Mouse (Mus musculus): ENCODE results near the gene Becn1. TPM values are rescaled to one million over a fixed set of nuclear protein-coding genes. Genes with fewer than 3 reads are reported as not detected.
A peak's percentile ranks its signal among the peaks of the same experiment; 100 is the strongest.
"Not testable (repeated sequence)": the region's sequence is repeated elsewhere in the genome, so short reads cannot be mapped to it uniquely, and the experiment has no call there.

Gene Becn1
- total RNA-seq (2021), result 10 to 100 TPM; 88.6 to 98.7 TPM

GRCm38 (mm10) chr11:101302004-101302798, at the start of gene Becn1:
Becn1 (minus strand) TSS chr11:101302286.
- DNase-seq, result peak; percentile 95 to 99
- intact Hi-C loops (cut with DNase I), result loop anchor here (1.0 to 5.0 kb wide), 3 partner anchors 49 to 205 kb away; partner anchors contain the start of genes Psmc3ip and Vps25

GRCm38 (mm10) chr11:101351721-101352111, 49.6 kb upstream of the Becn1 start:
- no peak for DNase-seq
- intact Hi-C loops (cut with DNase I), result no loop called here

DNA sequence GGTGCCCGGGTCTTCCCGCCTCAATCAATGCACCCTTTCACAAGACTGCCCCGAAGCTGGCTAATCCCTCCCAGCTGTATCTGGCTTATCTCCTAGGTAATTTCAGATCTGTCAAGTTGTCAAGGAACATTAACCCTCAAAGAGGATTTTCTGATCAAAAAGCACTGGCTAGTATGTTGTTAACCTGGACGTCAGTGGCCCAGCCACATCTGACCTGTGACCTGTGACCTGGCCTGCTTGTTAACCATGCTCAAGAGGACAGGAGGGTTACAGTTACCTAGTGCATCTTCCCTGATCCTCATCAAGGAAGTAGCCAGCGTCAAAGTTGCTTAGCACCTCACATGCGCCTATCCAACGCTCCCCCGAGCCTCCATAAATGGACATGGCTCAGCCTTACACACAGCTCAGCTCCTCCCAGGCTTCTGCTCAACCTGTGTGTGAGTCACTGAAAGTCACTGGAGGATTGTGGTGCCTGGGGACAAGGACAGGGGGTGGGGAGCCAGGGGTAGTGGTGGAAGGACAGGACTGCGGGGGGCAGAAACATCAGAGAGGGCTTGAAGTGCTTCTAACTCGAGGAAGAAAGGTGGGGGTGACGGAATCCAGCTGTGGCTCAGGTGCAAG, 49.1 kb upstream of the Becn1 start:
- no peak for DNase-seq
- intact Hi-C loops (cut with DNase I), result no loop called here

- intact Hi-C loops (cut with DNase I), result no loop called here
- no peak for DNase-seq
Observed at GRCm38 (mm10) chr11:101349216-101349615, 47.1 kb upstream of the Becn1 start.

GRCm38 (mm10) chr11:101348774-101349173, 46.7 kb upstream of the Becn1 start:
- DNase-seq, result no peak

GRCm38 (mm10) chr11:101347083-101347775, 45.1 kb upstream of the Becn1 start:
- no peak for DNase-seq
- intact Hi-C loops (cut with DNase I), result no loop called here

More at GRCm38 (mm10) chr11:101348774-101349173, 46.7 kb upstream of the Becn1 start:
- intact Hi-C loops (cut with DNase I), result no loop called here

DNA sequence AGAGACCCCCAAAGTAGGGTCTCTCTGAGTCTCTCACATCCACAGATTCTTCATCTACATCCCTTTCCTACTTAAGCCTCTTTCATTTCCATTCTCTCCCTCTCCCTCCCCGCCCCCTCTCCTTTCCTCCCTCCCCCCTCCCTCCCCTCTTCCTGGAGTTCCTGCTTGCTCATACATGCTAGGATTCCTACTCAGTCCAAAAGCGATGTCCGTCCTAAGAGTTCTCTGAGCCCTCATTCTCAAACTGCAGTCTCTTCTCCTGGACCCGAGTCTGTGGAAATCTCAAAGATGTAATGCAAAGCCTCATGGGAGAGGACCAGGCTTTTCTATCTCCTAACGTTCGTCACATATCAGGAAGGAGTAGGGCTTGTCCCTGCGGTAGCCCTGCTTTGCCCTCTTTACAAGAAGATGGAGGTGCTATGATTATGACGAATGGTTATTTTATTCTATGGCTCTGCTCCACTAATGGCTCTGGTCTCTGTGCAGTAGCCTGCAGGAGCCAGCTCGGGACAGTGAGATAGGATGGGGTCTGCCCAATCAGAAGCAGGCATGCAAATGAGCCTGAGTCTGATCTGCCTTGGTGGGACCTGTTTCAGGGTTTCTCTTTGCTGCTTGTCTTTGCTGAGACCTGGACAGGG, 36.2 kb upstream of the Becn1 start:
- no peak for DNase-seq
- intact Hi-C loops (cut with DNase I), result no loop called here

DNA sequence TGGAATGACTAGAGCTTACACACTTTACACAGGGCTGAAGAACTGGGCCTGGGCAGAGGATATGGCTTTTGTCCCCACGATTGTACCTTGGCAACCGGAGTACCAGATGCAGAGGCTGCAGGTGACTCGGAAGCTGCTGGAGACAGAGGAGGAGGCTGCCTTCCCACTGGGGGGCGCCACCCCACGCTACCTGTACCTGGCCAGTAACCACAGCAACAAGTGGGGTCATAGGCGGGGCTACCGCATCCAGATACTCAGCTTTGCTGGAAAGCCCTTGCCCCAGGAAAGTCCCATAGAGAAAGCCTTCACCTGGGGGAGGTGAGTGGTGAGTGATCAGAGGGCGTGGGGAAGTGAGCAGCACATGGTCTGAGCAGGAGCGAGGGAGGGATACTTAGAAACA, 33.6 kb upstream of the Becn1 start:
- no peak for DNase-seq
- intact Hi-C loops (cut with DNase I), result no loop called here

GRCm38 (mm10) chr11:101334516-101334915, 32.4 kb upstream of the Becn1 start:
- intact Hi-C loops (cut with DNase I), result no loop called here
- DNase-seq, result no peak

DNA sequence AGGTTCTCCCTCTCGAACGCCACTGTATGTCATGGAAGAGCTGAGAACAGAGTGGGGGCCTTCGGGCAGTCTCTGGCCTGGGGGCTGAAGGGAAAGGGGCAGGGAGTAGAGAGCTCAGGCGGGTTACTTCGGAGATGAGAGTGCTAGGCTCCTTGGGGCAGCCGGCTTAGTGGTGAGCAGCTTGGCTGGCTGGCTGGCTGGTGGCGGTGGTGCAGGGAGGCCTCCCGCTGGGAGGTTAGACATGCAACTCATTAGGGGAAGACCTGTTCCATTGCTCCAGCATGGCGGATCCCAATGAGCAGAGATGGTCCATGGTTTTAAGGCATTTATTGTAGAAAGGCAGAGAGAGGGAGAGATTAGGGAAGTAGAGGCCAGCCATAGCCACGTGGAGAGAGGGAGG, 31.9 kb upstream of the Becn1 start:
- intact Hi-C loops (cut with DNase I), result no loop called here
- DNase-seq, result no peak

GRCm38 (mm10) chr11:101332537-101332936, 30.5 kb upstream of the Becn1 start:
- intact Hi-C loops (cut with DNase I), result no loop called here
- DNase-seq, result no peak

- DNase-seq; intact Hi-C loops (cut with DNase I): not testable (repeated sequence)
Observed at GRCm38 (mm10) chr11:101330961-101331360, 28.9 kb upstream of the Becn1 start.

DNA sequence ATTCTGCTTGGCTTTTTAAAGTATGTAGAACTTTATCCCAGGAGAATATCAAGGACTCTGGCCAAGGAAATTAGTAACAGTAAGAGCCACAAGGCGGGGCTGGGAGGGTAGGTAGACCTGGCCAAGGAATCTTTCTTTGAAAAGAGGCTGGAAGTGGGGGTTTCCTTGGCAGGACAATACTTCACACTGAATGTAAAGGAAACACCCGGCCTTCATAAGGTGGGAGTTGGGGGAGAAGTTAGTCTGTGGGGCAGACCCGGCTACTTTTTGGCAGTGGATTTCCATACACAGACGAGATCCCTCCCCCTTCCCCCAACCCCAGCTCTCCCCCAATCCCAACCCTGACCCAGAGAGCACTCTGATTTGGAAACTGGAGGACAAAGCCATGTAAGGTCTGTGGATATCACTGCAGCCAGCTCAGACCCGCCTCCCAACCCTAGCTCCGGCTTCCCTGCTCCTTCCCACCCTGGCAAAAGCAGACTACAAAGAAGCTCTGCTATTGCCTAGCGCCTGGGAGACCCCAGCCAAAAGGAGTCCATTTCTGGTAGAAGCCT, 28.4 kb upstream of the Becn1 start, which contains the start of gene Aoc3:
Aoc3 (plus strand) TSS at position 235 of the 554 bp plus-strand sequence.
- intact Hi-C loops (cut with DNase I), result no loop called here
- peak; percentile 38 to 53 for DNase-seq

DNA sequence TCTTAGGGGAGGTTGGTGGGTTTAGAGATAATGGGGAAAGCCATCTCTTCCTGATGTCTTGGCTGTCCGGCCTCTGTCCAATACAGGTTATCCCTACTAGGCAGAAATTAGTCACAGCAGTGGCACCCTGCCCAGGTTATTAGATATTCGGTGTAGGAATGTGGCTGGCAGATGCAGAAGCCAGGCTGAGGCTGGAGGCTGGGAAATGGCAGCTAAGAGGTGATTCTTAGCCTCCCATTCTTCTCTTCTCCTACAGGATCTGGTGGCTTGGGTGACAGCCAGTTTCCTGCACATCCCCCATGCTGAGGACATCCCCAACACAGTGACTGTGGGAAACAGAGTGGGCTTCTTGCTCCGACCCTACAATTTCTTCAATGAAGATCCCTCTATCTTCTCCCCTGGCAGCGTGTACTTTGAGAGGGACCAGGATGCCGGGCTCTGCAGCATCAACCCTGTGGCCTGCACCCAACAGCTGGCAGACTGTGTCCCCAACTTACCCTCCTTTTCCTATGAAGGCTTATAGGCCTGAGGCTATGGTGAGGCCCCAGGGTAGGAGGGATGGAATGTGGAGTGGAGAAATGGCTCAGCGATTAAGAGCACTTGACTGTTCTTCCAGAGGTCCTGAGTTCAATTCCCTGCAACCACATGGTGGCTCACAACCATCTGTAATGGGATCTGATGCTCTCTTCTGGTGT, 27.0 kb upstream of the Becn1 start:
- peak; percentile 55 to 60 for DNase-seq
- intact Hi-C loops (cut with DNase I), result loop anchor here (2.0 kb wide), 1 partner anchor 32 kb away; no protein-coding TSS in a partner anchor

DNA sequence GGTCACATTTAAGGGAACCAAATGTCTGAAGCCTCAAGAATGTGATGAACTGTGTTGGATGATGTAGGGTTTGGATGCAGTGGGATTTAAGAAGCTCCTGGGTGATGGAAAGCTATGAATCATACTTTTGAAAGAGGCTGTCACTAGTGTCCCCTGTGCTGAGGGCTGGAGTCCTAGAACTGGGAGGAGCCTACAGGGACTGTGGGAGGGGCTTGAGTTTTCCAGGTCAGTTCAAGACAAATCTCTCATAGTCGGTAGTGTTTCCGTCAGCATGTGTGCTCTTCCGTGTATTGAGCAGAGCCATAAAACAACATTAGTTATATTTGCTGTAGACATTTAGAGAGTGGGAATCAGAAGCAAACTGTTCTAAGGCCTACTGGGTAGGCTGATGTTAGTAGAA, 25.2 kb upstream of the Becn1 start:
- DNase-seq, result no peak
- intact Hi-C loops (cut with DNase I), result no loop called here

DNA sequence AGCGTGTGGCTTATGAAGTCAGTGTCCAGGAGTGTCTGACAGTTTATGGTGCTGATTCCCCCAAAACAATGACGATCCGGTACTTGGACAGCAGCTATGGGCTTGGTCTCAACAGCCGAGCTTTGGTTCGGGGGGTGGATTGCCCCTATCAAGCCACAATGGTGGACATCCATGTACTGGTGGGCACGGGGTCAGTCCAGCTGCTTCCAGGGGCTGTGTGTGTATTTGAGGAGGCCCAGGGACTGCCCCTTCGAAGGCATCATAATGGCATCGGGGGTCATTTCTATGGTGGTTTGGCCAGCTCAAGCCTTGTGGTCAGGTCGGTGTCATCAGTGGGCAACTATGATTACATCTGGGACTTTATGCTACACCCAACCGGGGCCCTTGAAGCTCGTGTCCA, 24.1 kb upstream of the Becn1 start:
- DNase-seq, result no peak
- intact Hi-C loops (cut with DNase I), result no loop called here

GRCm38 (mm10) chr11:101325201-101325600, 23.1 kb upstream of the Becn1 start:
- DNase-seq; intact Hi-C loops (cut with DNase I): not testable (repeated sequence)

DNA sequence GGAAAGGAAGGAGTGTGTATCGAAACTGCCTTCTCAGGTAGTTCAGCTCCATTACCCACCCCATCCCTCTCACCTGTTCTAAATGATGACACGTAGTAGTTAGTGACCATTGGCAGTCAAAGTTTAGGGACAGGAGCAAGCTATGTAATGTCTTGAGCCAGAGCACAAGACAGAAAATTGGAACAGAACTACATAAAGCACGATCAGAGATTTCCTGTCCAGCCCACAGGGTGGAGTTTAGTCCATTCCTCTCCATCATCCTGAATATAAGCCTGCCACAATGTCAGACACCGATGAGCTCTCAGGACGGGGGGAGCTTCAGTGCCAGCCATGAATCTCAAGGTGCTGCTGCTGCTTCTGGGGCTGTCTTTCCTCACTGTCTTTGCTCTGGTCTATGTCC, 22.7 kb upstream of the Becn1 start, which contains the start of gene Aoc2:
Aoc2 (plus strand) TSS at position 301 of the 400 bp plus-strand sequence.
- intact Hi-C loops (cut with DNase I), result no loop called here
- no peak for DNase-seq

DNA sequence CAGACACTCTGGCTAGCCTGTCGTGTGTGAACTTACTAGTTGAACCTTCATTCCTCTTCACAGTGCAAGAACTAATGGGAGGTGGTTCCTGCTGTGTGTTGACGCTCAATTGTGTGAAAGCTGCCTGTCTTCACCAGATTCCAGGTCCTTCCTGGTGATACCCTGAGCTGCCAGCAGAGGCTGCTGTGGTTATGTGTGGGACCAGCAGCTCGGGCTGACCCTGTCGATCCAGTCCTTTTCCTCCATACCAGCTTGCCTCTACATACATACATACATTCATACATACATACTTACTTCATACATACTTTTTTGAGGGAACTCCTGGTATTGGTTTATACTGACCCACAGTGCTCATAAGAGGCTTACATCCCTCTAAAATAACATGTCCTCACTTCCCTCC, 21.5 kb upstream of the Becn1 start:
- peak; percentile 72 to 78 for DNase-seq

DNA sequence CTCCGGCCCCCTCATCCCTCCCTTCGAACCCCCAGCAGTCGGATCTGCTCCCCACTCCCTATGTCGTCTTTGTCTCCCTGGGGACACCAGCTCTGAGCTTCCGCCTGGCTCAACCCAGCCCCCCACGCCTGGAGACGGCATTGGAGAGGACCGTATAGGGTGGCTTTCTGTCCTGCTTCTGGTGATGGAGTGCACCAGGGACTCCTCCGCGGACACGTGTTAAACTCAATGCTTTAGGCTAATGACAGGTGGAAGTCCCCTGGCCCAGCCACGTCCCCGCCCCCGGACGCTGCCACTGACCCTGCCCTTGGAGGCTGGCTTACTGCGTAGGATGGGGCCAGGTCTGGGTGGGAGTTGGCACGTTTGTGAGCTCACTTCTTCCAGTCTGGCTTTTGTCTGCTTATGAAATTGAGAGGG, 14.4 kb upstream of the Becn1 start:
- no peak for DNase-seq
- intact Hi-C loops (cut with DNase I), result no loop called here

More for the DNA sequence above, 21.5 kb upstream of the Becn1 start:
- intact Hi-C loops (cut with DNase I), result loop anchor here (1.0 kb wide), 1 partner anchor 72 kb away; no protein-coding TSS in a partner anchor
